Mouse (Mus musculus) testis, adult 2 months (tissue): ENCODE data around the gene Chst11.

Experiments
- CTCF ChIP-seq: fragments of 200-500 bp; IDR thresholded peaks from 2 replicates; pipeline ENCODE4 v1.5.1; 2012; ENCODE audit warnings: low read depth, mild to moderate bottlenecking, inconsistent platforms, low read length, moderate library complexity; ENCODE audit not compliant: control insufficient read depth, insufficient read depth, insufficient replicate concordance
- POLR2A ChIP-seq: fragments of 200-500 bp; IDR thresholded peaks from 2 replicates; pipeline ENCODE4 v1.6.1; 2012; ENCODE audit warnings: low read depth, mild to moderate bottlenecking, inconsistent platforms, low read length, moderate library complexity; ENCODE audit not compliant: control insufficient read depth

DNA sequence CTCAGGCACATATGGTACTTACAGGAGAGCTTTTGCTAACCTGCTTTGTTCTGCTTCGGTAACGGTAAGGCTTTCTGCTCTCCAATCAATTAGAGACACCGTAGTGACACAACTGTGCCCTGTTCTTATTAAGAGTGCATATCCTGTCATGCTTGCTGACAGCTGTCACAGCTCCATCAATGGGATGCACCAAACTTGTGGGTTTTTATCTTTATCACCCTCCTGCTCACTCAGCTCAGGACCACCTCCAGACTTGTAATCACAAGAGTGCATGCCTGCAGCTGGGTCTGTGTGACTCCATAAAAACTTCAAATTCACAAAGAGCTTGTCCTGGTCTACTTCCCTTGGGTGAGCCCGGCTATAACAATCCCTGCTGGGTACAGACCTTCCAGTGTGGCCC is 23.3 kb upstream of the Chst11 start:
- no peak for TF ChIP-seq CTCF
- TF ChIP-seq POLR2A: no peak
